In genomic region chr13:4277526-4277925, GRCm38 (mm10) we compare ENCODE assay signal across 20 mouse cellular contexts. TPM values are rescaled to one million over a fixed set of nuclear protein-coding genes. Genes with fewer than 3 reads are reported as not detected.
"Had no signal": no experiment of that assay in that cellular context is flagged by ENCODE, and none has a peak within 500 bp of the region (broad histone marks: within the 10 kb centered on the region; RNA-seq: fewer than 3 reads in every experiment).

No protein-coding gene starts in this region.

- H3K9ac ChIP-seq: lung, embryonic 14.5 days; midbrain, embryonic 12.5 days; neural tube, embryonic 13.5 days; neural tube, embryonic 15.5 days; stomach, embryonic 15.5 days had no signal

- DNase-seq: lung, adult 18-20 months; lung, embryonic 14.5 days; lung, postnatal 10 days; lung, postnatal 4 days; midbrain, embryonic 14.5 days; retina, postnatal 1 day; right cerebral cortex, adult 18-20 months; thymus, adult 2 months; thymus, postnatal 25 days; thymus, postnatal 4 days had no signal

- H3K4me1 ChIP-seq: midbrain, embryonic 10.5 days; midbrain, embryonic 12.5 days; neural tube, embryonic 13.5 days; neural tube, embryonic 15.5 days; stomach, embryonic 15.5 days had no signal

- ATAC-seq: midbrain, embryonic 16.5 days had no signal

- H3K36me3 ChIP-seq: midbrain, embryonic 10.5 days; midbrain, embryonic 12.5 days; neural tube, embryonic 13.5 days; neural tube, embryonic 15.5 days; stomach, embryonic 15.5 days had no signal

- H3K27ac ChIP-seq: midbrain, embryonic 10.5 days; midbrain, embryonic 12.5 days; neural tube, embryonic 13.5 days; neural tube, embryonic 15.5 days; stomach, embryonic 15.5 days had no signal

- H3K4me2 ChIP-seq: lung, embryonic 14.5 days; midbrain, embryonic 12.5 days; neural tube, embryonic 13.5 days; neural tube, embryonic 15.5 days had no signal

- H3K4me3 ChIP-seq: midbrain, embryonic 10.5 days; midbrain, embryonic 12.5 days; myocyte; neural tube, embryonic 13.5 days; neural tube, embryonic 15.5 days; stomach, embryonic 15.5 days had no signal

- H3K27me3 ChIP-seq: midbrain, embryonic 12.5 days; neural tube, embryonic 13.5 days; neural tube, embryonic 15.5 days; stomach, embryonic 15.5 days had no signal

- H3K9me3 ChIP-seq: midbrain, embryonic 10.5 days; midbrain, embryonic 12.5 days; neural tube, embryonic 13.5 days; neural tube, embryonic 15.5 days; stomach, embryonic 15.5 days had no signal

RNA-seq across cellular contexts. Expression of gene Akr1c12, which starts 1.7 kb away (rescaled TPM):
- total RNA-seq: megakaryocyte-erythroid progenitor cell, adult 5-6 weeks had no signal
- polyA plus RNA-seq: midbrain, embryonic 14.5 days; neural tube, embryonic 11.5 days had no signal

RNA-seq across cellular contexts. Expression of gene Akr1c19, which starts 49.0 kb away (rescaled TPM):
- total RNA-seq: megakaryocyte, adult 5-6 weeks; megakaryocyte-erythroid progenitor cell, adult 5-6 weeks had no signal
- polyA plus RNA-seq: myocyte had no signal
